Mouse (Mus musculus): ENCODE data around the gene Casd1. TPM values are rescaled to one million over a fixed set of nuclear protein-coding genes. Genes with fewer than 3 reads are reported as not detected.

Casd1 gene
- total RNA-seq (2022), result 10 to 100 TPM; 17.7 to 22.2 (median 20.0) TPM

GRCm38 (mm10) chr6:4600658-4601296 lies at the start of gene Casd1:
Casd1 (plus strand) TSS chr6:4600839.
- peak; percentile 19 to 43 for DNase-seq (ENCODE audit: low spot score in 2 of 2)

- DNase-seq (ENCODE audit: low spot score in 2 of 2), result no peak
Observed at GRCm38 (mm10) chr6:4555366-4555765, 45.3 kb upstream of the Casd1 start.

- DNase-seq (ENCODE audit: low spot score in 2 of 2), result no peak
Observed at GRCm38 (mm10) chr6:4557086-4557485, 43.6 kb upstream of the Casd1 start.

GRCm38 (mm10) chr6:4557678-4558077 lies 43.0 kb upstream of the Casd1 start:
- no peak for DNase-seq (ENCODE audit: low spot score in 2 of 2)

GRCm38 (mm10) chr6:4561156-4561555 lies 39.5 kb upstream of the Casd1 start:
- DNase-seq (ENCODE audit: low spot score in 2 of 2), result no peak

GRCm38 (mm10) chr6:4561621-4562020 lies 39.0 kb upstream of the Casd1 start:
- no peak for DNase-seq (ENCODE audit: low spot score in 2 of 2)

- DNase-seq (ENCODE audit: low spot score in 2 of 2), result no peak
Observed at GRCm38 (mm10) chr6:4562401-4562800, 38.2 kb upstream of the Casd1 start.

- DNase-seq (ENCODE audit: low spot score in 2 of 2), result no peak
Observed at GRCm38 (mm10) chr6:4563477-4563876, 37.2 kb upstream of the Casd1 start.

GRCm38 (mm10) chr6:4570412-4570811 lies 30.2 kb upstream of the Casd1 start:
- DNase-seq (ENCODE audit: low spot score in 2 of 2), result no peak

GRCm38 (mm10) chr6:4577756-4578155 lies 22.9 kb upstream of the Casd1 start:
- DNase-seq (ENCODE audit: low spot score in 2 of 2), result no peak

- DNase-seq (ENCODE audit: low spot score in 2 of 2), result no peak
Observed at GRCm38 (mm10) chr6:4578343-4578742, 22.3 kb upstream of the Casd1 start.

- DNase-seq (ENCODE audit: low spot score in 2 of 2), result no peak
Observed at GRCm38 (mm10) chr6:4579620-4580019, 21.0 kb upstream of the Casd1 start.

- DNase-seq (ENCODE audit: low spot score in 2 of 2), result no peak
Observed at GRCm38 (mm10) chr6:4583485-4583884, 17.2 kb upstream of the Casd1 start.

GRCm38 (mm10) chr6:4587946-4588345 lies 12.7 kb upstream of the Casd1 start:
- DNase-seq (ENCODE audit: low spot score in 2 of 2), result no peak

- DNase-seq (ENCODE audit: low spot score in 2 of 2), result no peak
Observed at GRCm38 (mm10) chr6:4588722-4589121, 11.9 kb upstream of the Casd1 start.

GRCm38 (mm10) chr6:4590089-4590488 lies 10.6 kb upstream of the Casd1 start:
- DNase-seq (ENCODE audit: low spot score in 2 of 2), result no peak

GRCm38 (mm10) chr6:4597711-4598110 lies 2.9 kb upstream of the Casd1 start:
- no peak for DNase-seq (ENCODE audit: low spot score in 2 of 2)

GRCm38 (mm10) chr6:4600085-4600657 lies 468 bp upstream of the Casd1 start:
- no peak for DNase-seq (ENCODE audit: low spot score in 2 of 2)

- peak in 1 of 2 experiments; percentile 8 for DNase-seq (ENCODE audit: low spot score in 2 of 2)
Observed at GRCm38 (mm10) chr6:4601297-4601931, 775 bp downstream of the Casd1 start.

- no peak for DNase-seq (ENCODE audit: low spot score in 2 of 2)
Observed at GRCm38 (mm10) chr6:4602012-4602411, 1.4 kb downstream of the Casd1 start.

- DNase-seq (ENCODE audit: low spot score in 2 of 2), result no peak
Observed at GRCm38 (mm10) chr6:4606394-4606793, 5.8 kb downstream of the Casd1 start.

GRCm38 (mm10) chr6:4610216-4610896 lies 9.7 kb downstream of the Casd1 start:
- DNase-seq (ENCODE audit: low spot score in 2 of 2), result no peak

Data from gastrocnemius, adult 8-10 months (tissue).